Mouse (Mus musculus) splenic B cell, adult 2 months (primary cell): ENCODE data around the gene Chga.

Experiments
- DNase-seq: peaks from one replicate; pipeline ENCODE4 v3.0.0-alpha.2; 2011; ENCODE audit warnings: low read depth, low spot score
- H3K27me3 ChIP-seq: 2 replicates; pipeline ENCODE4 v1.6.1; 2012; ENCODE audit warnings: mild to moderate bottlenecking, low read length, moderate library complexity, mixed read lengths; ENCODE audit not compliant: control insufficient read depth, poor library complexity, insufficient read depth, severe bottlenecking
- H3K36me3 ChIP-seq: 2 replicates; pipeline ENCODE4 v1.6.1; 2012; ENCODE audit warnings: mild to moderate bottlenecking, low read length, moderate library complexity, mixed read lengths; ENCODE audit not compliant: control insufficient read depth, poor library complexity, insufficient read depth, severe bottlenecking

Chga gene

DNA sequence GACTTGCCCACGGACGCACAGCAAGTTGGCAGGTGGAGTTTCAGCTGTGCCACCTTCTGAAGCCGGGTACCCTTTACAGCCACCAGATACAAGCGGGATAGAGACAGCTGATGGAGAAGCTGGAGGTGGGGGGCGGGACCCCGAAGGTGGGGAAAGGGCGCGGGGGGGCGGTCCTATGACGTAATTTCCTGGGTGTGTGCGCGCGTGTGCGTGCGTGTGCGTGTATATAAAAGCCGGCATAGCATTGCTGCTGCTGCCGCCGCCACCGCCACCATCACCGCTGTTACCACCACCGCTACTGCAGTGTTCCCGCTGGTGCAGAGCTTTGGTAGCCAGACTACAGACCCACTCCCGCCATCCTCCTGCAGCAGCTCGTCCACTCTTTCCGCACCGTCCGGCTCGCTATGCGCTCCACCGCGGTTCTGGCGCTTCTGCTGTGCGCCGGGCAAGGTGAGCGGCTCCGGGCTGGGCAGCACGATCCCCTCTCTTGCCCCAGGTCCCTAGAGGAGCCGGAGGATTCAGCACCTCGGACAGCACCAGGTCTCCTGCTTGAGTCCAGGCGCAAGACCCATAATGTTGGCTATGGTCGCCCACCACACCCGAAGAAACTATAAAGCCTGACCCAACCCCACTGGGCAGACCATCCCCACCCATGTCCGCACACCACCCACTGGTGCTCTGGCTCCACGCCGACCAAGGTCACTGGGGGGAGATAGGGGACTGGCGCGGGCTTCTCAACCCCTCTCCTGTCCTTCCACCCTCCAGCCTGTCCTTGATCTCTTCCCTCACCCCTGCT, at the start of gene Chga:
Gene Chga (plus strand): TSS at position 249 of the 796 bp plus-strand sequence.
- Histone ChIP-seq H3K27me3 (no peaks in the 10 kb centered on the region), H3K36me3 (no peaks in the 10 kb centered on the region)
- DNase-seq: peak; percentile 54

DNA sequence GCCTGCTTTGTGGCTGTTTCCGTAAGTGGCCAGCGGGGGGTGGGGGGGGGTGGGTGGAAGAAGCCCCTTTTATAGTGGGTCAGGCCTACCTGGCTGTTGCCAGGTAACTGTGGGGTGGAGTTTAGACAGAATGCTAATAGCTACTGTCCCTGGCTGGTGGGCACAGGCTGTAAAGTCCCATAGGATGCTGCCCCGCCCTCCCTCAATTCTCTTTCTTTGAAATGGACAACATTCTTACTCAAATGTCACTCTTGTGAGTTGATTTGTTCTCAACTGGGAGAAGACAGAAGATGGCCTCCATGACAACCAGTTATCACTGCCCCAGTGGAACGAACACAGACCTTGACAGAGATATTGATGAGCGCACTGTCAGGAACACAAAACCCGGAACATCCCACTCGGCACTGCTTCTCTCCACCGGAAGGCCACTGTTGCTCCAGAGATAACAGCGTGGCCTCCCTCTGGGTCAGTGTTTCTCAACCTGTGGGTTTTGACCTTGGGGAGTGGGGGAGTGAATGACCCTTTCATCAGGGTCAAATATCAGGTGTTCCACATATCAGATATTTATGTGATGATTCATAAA, 49.5 kb upstream of the Chga start:
- Histone ChIP-seq H3K27me3 (no peaks in the 10 kb centered on the region), H3K36me3 (no peaks in the 10 kb centered on the region)
- DNase-seq: no peak

DNA sequence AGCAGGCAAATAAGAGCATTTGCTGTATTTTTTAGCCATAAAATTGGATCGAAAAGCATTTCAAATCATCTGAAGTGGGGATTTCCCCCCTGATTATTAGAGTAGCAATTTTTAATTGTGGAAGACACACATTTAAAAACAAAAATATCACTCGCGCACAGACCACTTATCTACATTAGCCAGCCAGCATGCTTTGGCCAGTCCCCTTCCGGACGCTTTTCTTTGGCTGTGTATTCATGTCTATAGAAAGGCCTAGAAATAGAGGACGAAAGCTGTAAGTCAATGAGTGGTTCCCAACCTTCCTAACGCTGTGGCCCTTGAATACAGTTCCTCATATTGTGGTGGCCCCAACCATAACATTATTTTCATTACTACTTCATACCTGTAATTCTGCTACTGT, 48.8 kb upstream of the Chga start:
- no peaks in the 10 kb centered on the region for H3K27me3 ChIP-seq
- DNase-seq: no peak
- no peaks in the 10 kb centered on the region for H3K36me3 ChIP-seq

DNA sequence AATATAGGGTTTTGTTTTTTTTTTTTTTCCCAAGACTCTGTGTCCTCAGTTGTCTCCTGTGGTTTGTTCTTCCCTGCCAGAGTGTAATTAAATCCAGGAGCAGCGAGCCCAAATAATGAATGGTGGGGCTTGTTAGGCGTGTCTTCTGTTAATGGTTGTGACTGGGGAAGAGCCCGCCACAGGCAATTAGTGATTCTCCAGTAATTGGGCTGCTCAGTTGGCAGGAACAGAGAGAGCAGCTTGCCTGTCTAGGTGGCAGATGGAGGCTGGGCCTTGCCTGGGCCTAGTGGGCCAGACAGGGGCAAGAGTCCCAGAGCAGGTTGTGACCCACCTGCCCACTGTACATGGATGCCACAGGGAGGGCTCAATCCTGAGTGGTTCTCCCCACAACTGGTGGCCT, 43.4 kb upstream of the Chga start:
- no peak for DNase-seq
- H3K36me3 ChIP-seq: no peaks in the 10 kb centered on the region
- H3K27me3 ChIP-seq: no peaks in the 10 kb centered on the region

DNA sequence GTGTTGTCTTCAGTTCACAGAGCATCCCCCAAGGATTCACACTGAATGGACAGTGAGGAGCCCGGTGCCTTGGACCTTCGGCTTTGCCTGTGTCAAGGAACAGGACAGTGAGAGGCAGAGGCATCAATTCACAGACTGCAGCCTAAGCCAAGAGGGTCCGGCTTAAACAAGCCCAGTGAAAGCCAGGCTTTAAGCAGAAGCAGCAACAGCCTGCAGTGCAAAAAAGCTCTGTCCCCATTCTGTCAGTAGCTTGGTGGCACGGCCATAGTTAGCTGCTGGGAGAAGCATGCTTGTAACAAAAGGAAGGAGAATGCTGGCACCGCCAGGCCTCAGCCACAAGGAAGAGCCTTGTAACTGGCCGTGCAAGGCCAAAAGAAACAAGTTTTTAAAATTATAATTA, 40.6 kb upstream of the Chga start:
- no peaks in the 10 kb centered on the region for H3K36me3 ChIP-seq
- no peak for DNase-seq
- H3K27me3 ChIP-seq: no peaks in the 10 kb centered on the region

DNA sequence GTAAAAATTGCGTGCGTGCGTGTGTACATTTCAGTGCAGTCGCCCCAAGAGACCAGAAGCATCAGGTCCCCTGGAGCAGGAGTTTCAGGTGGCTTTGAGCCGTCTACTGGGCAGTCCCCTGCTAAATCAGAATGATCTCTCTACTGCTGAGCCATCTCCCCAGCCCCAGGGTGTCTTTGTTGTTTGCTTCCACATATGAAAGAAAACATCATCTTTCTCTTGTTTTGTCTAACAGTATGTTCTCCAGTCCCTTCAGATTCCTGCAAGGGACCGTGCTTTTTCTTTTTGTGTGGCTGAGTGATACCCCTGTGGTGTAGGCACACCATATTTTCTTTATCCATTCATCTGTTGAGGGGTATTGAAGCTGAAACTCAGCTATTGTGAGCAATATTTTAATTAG, 40.0 kb upstream of the Chga start:
- no peaks in the 10 kb centered on the region for H3K36me3 ChIP-seq
- no peaks in the 10 kb centered on the region for H3K27me3 ChIP-seq
- DNase-seq: no peak

DNA sequence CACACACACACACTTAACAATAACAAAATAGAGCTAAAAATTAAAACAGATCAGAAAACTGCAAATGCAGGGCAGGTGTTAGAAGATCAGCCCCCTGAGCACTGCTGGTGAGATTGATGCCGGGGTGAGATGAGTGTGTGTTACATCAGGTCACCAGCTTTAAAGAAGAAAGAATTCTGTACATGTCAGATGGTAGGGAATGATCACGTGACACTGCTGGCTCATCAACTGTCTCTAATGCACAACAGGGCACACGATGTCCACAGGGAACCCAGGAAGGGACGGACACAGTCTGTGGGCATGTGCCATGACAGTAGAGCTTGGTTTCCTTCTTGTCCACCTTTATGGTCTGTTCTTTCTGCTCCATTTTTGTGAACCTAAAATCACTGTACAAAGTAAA, 38.6 kb upstream of the Chga start:
- no peaks in the 10 kb centered on the region for H3K27me3 ChIP-seq
- no peak for DNase-seq
- H3K36me3 ChIP-seq: no peaks in the 10 kb centered on the region

DNA sequence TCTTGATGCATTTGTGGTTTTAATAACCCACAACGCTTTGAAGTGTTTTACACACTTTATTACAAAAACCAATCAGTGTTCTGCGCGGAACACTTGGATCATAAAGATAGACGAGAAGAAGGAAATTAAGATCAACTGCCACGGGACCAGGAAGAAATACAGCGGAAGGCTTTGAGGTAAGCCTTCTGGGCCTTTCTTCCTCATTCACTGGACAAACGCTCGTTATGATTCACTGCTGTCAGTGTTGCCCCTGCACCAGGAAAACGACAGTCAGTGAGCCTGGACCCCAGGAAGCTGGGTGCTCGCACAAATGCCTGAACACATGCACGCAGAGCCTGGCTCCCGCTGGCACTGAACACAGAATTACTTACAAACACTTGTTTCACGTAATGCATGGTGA, 37.1 kb upstream of the Chga start:
- Histone ChIP-seq H3K36me3 (no peaks in the 10 kb centered on the region), H3K27me3 (no peaks in the 10 kb centered on the region)
- DNase-seq: no peak

DNA sequence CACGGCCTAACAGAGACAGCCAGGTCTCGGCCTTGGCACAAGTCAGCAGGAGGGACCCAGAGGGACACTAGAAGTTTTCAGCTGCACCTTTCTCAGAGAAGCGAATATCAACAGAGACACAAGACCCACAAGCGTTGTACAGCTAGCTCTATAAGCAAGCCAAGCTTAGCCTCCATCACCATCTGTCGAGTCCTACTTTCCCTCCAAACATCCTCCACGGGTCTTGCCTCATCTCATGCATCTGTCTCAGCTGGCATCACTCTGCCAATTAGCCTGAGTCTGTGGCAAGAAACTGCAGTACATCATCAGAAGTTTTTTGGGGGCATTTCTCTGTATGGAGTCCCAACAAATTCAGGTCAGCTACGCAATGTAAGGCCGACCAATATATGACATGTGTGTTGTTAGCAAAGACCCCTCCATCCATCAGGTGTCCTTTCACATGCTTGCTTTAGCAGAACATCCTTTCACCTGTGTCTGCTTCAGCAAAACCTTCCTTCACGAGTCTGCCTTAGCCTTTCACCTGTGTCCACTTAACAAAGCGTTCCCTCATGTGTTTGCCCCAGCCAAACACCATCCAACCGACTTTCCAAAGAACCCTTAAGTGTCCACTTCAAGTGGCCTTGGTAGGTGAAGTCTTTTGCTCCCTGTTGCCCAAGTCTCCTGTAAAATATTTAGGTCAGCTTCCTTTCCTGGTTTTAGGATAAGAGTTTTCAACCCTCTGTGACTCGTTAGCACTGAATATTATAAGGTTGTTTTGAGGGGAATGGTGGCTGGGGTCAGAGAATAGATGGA, 34.6 kb upstream of the Chga start:
- Histone ChIP-seq H3K36me3 (no peaks in the 10 kb centered on the region), H3K27me3 (no peaks in the 10 kb centered on the region)
- DNase-seq: no peak

DNA sequence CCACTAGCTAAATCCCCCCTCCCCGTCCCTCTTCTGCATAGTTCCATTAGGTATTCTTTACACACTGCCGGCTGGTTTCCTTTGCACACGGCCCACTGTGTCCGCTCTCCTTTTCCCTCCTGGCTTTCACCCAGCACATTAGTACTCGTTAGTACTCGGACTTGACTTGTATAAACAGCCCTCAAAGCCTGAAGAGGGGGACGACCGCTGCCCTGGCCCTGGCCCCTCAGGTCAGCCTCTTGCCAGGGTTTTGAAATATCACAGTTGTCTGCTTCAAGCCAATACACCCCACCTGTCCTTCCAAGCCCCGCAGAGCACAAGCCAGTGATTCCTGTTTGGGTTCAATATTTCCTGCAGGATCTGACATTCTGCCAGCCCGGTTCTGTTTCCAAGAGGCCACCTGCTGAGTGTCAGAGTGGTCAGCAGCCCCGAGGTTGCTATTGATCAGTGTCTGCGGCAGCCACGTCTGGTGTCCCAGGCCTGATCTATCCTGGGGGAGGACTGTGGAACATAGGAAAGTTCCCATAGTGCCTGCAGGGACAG, 32.9 kb upstream of the Chga start:
- DNase-seq: no peak
- Histone ChIP-seq H3K36me3 (no peaks in the 10 kb centered on the region), H3K27me3 (no peaks in the 10 kb centered on the region)

DNA sequence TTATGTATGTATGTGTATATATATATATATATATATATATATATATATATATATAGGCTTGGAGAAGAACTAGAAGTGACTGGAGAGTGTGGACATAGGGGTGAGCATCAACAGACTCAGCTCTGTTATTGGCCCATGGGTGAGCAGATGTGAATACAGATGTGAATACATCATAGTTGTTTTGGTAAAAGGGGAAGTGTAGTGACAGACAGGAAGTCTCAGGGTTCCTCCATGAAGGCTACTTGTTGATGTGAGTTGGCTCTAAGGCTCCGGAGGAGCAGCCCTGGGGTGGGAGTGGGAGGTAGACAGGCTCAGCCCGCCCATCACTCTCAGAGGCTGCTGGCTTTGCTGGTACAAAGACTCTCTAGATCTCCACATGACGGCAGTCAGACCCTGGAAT, 30.6 kb upstream of the Chga start:
- peak; percentile 20 for DNase-seq
- Histone ChIP-seq H3K27me3 (no peaks in the 10 kb centered on the region), H3K36me3 (no peaks in the 10 kb centered on the region)

DNA sequence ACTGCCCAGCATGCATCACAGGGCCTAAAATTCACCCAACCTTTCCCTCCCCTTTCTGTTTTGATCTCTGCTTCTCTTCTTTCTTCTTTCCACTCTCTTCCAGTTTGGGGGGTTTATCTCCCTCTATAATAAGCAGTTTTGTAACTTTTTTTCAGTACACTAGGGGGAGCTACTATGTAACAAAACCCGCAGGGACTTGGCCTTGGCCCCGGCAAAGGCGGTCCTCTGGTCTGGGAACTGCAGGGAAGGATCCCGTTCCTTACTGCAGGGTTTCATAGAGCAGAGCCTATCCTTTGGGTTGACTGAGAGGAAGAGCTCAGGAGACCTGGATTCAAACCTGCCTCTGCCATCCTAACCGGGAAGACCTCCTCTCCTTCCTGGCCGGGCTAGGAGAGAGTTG, 30.0 kb upstream of the Chga start:
- DNase-seq: peak; percentile 10
- no peaks in the 10 kb centered on the region for H3K36me3 ChIP-seq
- H3K27me3 ChIP-seq: no peaks in the 10 kb centered on the region

DNA sequence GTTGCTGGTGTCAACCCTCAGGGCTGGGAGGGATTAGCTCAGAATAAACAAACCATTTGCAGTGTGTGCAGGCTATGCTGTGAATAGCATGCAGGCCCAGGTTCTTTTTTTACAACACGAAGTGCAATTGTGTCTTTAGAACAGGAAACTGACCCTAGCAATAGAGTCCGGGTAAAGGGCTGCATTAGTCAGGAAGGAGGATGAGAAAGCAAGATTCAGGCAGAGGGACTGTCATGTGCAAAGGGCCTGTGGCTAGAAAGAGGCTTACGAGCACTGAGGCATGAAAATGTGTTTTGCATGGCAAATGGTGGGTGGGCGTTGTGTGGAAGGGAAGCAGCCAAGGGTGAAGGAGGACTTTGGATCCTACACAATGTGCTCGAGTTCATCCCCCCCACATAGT, 26.8 kb upstream of the Chga start:
- no peak for DNase-seq
- Histone ChIP-seq H3K27me3 (no peaks in the 10 kb centered on the region), H3K36me3 (no peaks in the 10 kb centered on the region)

DNA sequence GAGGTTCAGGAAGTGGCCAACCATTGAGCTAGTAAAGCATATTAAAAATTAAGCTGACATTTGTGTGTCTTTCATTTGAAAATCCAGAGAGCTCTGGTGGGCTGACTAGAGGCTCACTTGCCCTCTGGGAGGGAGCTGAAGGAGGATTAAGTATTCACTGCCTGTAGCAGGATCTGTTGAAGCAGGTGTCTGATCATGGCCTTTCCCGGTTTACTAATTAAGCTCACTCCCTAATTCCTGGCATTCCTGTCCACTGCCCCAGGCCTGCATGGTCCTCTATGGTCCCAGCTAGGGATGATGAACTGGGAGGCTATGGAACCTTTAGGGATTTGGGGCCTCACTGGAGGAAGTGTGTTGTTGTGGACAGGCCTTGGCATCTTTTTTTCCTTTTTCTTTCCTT, 19.0 kb upstream of the Chga start:
- H3K27me3 ChIP-seq: no peaks in the 10 kb centered on the region
- no peak for DNase-seq
- no peaks in the 10 kb centered on the region for H3K36me3 ChIP-seq

DNA sequence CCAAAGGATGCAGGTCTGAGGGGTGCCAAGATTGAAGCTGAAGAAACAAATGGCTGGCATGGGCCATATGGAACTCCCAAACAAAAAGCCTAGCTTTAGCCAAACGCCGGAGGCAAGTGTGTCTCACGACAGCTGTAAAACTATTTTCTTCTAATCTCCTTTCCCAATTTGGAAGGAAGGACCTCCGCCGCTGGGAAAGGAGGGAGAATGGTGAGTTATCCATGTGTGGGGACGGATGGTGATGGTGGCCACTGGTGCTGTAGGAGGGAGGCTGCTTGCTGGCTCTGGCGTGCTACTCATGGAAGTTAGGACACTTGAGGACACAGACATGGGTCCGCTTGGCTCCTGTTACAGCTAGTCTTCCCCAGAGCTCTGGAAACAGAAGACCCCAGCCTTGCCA, 14.5 kb upstream of the Chga start:
- Histone ChIP-seq H3K27me3 (no peaks in the 10 kb centered on the region), H3K36me3 (no peaks in the 10 kb centered on the region)
- DNase-seq: no peak
